Mouse (Mus musculus) embryo, embryonic 11.5 days (tissue): ENCODE measurements around the gene Usp53.
"Not testable (repeated sequence)": the region's sequence is repeated elsewhere in the genome, so short reads cannot be mapped to it uniquely, and the experiment has no call there.

Experiments
- DNase-seq: peaks from one replicate; pipeline ENCODE4 v3.0.0-alpha.2; 2012; ENCODE audit warnings: low read depth, low spot score

The Usp53 gene

GRCm38 (mm10) chr3:122950129-122950528 lies 34.2 kb downstream of the Usp53 start:
- DNase-seq, result no peak

DNA sequence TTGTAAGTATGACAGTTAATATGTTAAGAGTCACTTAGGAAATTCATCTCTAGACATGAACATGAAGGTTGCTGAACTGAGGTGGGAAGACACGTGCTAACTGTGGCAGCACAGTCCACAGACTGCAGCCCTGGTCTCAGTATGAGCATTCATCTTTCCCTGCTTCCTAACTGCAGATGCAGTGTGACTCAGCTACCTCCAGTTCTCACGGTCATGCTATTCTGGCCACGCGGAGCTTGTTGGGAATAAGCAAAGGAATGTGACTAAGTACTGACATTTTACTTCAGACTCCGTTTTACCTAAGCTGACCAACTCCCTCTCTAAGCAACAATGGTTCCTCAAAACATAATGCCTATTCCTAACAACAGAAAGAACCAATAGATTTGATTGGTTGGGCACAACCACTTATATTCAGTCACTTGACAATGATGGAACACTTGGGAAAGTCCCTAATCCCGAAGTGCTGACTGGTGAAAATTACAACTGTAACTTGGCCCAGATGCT lies 40.9 kb downstream of the Usp53 start:
- DNase-seq, result no peak

- peak; percentile 17 for DNase-seq
Observed at GRCm38 (mm10) chr3:122939215-122939614, 45.1 kb downstream of the Usp53 start.

- not testable (repeated sequence) for DNase-seq
Observed at GRCm38 (mm10) chr3:122937176-122937575, 47.1 kb downstream of the Usp53 start.

DNA sequence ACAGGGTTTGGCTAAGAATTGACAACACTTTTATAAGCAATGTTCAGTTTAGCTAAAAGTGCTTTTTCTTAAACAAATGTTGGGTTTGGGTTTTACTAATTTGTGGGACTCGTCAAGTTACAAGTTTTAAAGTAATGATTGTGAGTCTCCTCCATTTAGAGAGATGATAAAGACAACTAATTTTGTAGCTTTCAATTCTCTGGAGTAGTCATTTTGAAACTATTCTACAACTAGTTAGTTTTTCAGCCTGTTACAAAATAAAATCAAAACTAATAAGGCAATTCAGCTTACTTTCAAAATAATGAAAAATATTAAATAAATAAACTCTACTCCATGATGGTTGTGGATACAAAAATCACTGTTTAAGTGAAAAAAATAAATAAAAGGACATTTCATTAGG lies 51.8 kb downstream of the Usp53 start:
- DNase-seq, result no peak

GRCm38 (mm10) chr3:122929723-122930122 lies 54.6 kb downstream of the Usp53 start:
- no peak for DNase-seq

GRCm38 (mm10) chr3:122924009-122924914 lies 60.0 kb downstream of the Usp53 start, which contains the start of gene 1810037I17Rik:
TSS of gene 1810037I17Rik (plus strand) at chr3:122924203.
- peak; percentile 91 for DNase-seq

GRCm38 (mm10) chr3:122923147-122923546 lies 61.2 kb downstream of the Usp53 start:
- DNase-seq, result no peak

DNA sequence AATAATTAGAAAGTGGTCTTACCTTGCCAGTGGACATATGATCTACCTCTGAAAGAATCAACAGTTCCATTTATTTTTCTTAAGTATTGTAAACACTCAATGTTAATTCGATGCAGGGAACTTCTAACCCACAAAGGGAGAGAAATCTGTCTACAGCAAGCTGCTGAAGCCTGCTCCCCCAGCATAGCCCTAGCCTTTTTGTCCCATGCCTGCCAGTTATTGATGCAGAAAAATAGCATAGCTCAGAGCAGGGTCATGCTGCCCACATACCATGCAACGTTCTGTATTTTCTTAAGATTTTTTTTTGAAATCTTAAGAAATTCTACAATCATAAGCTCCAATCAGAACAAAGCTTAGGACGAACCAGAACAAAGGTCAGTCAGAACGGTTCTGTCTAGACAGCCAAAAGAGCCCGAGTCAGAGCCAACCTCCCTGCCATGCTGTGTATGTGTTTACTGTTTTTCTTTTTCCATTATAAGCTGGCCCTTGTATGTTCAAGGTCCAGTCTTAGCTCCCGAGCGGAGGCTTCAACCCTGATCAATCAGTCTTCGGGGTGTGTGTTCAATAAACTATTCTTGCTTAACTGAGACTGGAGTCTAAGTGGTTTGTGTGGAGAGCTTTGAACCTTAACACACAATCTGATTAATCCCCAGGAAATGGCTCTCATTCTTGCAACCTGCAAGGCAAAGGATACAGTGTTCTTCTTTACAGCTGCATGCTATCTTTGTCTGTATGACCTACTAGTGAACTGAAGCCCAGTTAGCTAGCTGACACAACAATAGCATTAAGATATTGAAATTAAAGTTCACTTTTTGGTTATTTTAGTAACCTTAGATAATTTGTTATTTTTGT lies 62.4 kb downstream of the Usp53 start:
- DNase-seq, result no peak

DNA sequence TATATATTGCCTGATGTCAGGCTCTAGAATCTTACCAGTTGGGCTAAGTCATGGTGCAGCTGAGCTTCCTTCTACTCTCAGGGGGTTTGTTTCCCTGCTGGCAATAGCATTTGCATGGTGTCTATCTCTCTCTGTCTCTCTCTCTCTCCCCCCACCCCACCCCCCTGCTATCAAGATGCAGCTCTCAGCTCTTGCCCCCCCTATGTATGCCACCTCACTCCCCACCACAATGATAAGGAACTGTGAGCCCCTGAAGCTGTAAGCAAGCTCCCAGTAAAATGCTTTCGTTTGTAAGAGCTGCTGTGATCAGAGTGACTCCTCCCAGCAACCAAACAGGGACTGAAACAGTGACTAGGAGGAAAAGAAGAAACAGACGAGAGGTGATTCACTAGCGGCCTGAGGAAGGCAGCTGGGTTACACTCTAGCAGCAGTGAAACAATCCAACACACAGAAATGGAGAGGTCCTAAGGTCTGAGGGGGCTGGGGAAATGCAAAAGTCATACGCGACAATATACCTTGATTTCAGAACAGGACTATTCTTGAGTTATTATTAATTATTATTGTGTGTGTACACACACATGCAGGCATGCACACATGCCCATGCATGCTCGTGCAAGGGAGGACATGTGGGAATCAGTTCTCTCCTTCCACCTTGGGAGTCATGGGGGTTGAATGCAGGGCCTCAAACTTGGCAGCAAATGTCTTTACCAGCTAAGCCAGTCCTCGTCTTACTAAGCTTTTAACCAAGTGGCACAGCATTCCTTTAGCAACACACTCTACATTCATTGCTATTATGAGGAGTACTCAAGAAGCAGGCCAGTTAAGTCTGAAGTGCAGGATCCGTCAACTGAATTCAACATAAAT lies 63.5 kb downstream of the Usp53 start:
- no peak for DNase-seq

DNA sequence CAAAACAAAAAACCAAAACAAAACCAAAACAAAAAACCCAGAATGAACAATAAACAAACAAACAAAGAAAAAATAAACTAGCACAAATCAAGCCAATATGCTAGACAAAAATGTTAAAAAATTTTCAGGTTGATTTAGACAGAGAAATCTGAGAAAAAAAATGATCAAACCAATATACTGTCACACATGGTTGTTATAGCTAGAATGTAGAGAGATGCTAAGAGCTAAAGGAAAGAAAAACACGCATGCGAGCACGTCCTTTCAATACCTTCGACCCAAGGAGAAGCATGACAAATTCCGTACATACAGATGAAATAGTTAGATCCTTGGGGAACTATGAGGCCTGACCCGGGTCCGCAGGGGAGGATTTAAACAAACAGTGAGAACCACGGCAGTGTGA lies 65.0 kb downstream of the Usp53 start, which contains the start of gene Gm10959:
TSS of gene Gm10959 (minus strand) at position 101 of the 400 bp plus-strand sequence.
- DNase-seq, result no peak

GRCm38 (mm10) chr3:122918672-122919071 lies 65.6 kb downstream of the Usp53 start:
- DNase-seq, result no peak

DNA sequence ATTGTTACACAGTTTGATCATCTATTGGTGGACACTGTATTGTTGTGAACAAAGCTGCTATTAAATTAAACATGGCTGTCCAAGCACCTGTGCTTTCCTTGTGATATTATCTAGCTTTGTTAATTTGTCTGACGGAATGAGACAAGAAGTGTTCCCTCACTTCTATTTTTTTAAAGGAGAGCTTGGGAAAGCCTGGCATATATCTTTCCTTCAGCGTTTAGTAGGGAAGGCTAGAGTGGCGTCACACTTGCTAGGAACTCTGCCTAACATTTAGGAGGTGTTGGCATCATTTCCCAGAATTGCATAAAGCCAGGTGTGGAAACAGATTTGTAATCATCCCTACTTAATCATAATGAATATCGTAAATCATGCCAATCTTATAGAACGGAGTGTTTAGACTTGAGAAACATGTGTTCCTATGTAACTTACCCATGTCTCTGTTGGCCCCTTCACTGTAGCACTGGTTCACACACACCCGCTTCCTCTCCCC lies 68.1 kb downstream of the Usp53 start:
- DNase-seq, result no peak

GRCm38 (mm10) chr3:122915493-122915892 lies 68.8 kb downstream of the Usp53 start:
- DNase-seq, result no peak

DNA sequence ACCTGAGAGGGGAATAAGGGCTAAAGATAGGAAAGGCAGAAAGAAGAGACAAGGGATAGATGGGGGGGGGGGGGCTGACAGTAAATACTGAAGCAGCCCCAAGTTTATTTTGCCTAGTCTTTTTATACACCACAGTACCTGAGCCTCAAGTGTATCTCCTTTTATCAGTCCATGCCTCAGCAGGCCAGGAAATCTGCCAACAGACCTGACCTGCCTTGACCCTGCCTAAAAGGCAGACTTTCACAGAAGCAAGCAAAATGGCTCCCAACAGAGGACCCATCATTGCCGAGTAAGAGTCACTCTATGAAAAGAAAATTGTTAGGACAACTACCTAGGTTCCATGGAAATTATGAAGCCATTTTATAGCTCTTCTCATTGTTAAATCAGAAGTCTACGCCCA lies 76.5 kb downstream of the Usp53 start:
- DNase-seq, result no peak

DNA sequence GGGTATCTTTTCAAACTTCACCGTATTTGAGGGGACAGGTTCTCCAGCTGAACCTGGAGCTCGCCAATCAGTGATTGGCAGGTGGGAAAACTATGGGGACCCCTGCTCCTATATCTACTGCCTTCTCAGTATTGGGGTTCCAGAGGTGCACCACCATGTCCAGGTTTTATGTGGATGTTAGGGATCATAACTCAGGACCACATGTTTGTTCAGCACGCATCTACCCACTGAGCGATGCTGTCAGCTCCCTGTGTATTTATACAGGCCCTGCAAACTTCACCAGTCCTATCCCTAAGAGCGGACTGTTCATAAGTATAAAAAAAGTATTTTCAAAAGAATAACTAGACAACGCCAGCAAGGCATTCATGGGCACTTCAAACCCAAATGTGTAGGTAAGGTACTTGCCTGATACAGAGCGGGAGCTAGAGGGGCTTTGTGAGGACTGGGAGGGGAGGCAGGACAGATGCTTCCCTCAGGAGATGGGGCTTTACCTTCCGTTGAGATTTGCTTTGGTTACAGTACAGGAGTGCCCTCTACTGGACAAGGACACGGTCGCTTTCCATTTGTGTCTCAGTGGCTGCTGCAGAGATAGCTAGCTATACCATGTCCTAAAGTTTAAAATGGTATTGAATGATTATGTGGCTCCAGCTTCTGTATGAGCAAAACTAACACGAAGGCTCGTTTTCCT lies 80.4 kb downstream of the Usp53 start:
- DNase-seq, result peak; percentile 60

DNA sequence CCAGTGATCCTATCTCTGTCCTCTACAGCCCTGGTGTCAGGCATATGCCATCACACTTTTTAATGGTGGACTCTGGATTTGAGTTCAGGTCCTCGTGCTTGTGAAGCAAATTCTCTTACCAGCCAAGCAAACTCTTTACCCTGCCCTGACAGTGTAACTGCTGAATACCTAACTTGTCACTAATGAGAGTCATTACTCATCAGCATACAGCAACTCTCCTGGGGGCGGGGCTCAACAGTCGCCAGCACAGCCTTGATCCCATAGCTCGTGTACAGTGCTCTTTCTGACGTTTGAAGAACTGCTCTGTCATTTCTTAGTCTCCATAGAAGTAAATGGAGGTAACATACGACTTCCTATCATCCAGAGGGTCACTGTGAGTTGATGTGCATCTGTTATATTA lies 86.1 kb downstream of the Usp53 start:
- DNase-seq, result no peak

DNA sequence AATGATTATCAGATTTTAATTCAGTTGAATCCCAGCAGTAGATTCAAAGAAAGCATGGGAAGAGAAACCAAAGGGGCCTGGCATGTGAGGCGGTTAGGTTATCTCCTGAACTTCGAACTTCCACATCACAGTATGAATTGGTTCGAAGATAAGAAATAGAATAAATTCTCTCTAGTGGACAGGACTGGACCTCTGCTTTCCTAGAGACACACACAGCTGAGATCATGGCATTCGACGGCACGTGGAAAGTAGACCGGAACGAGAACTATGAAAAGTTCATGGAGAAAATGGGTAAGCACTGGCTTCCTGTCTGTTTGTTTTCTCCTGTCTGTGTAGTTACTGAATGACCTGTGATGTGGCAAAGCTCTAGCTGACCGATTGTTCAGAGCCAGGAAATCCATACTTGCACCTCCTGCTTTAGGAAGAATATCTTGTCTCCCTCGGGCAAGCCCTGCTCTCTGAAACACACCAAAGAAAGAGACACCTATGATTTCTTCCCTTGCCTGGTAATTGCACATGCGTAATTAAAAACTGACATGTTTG lies 89.0 kb downstream of the Usp53 start:
- no peak for DNase-seq

DNA sequence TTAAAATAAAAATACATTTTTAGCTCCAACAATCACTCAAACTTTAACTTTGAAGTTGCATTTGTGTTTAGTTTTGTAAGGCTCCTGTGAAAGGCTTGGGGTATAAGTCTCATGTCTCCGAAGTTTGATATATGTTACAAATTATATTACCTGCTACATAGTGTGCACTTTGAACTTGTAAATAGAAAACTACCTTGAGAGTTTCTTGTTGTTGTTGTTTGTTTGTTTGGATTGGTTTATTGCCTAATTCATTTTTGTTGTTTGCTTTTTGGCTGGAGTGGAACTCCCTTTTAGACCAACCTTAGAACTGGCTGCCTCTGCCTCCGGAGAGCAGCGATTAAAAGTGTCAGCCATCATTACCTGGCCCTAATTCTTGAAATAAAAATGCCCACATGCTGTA lies 89.5 kb downstream of the Usp53 start, which contains the start of gene Fabp2:
TSS of gene Fabp2 (plus strand) at position 301 of the 400 bp plus-strand sequence.
- no peak for DNase-seq

DNA sequence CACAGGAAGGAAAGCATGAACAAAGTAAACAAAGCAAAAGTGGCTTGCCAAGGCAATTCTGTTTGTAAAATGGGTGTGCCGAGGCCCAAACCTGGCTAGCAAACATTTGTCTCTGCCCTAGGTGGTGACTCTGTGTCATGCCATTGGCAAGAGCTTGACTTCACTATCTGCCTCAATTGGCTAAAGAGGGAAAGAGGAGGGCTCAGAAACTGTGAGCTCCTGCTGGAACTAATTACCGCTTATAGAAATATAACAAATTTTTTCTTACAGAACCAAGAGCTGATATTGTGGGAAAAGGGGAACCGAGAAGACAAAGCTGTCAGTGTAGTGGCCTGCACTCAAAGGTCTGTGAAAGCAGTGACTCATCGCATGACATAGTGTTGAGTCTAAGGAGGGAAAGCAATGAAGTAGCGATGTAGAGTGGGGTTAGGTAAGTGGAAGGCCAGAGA lies 95.9 kb downstream of the Usp53 start:
- DNase-seq, result no peak
